ENCODE assay signal across 10 mouse cellular contexts in the genomic region with DNA sequence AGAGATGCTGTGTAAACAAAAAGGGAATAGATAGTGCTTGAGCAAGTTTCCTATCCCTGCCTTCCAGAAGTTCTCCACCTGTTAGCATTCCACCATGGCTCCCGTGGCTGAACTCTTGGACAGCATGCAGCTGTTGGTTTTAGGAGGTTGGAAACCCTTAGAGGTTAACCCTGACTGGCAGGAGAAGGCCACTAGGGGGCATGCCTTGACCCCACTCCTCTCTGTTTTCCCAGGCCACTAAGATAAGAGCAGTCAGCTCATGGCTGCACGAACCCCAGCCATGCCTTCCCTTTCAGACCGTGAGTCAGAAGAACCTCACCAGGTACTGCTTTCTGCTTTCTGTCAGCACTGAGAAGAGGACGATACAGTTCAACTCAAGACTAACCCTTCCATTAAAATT. TPM values are rescaled to one million over a fixed set of nuclear protein-coding genes. Genes with fewer than 3 reads are reported as not detected.
A peak's percentile ranks its signal among the peaks of the same experiment; 100 is the strongest.
DNase-seq lines count a peak whose midpoint lies in the region; ATAC-seq and TF ChIP-seq lines count a peak whose summit lies in the region.
"Had no signal": no experiment of that assay in that cellular context is flagged by ENCODE, and none has a peak within 500 bp of the region (broad histone marks: within the 10 kb centered on the region; RNA-seq: fewer than 3 reads in every experiment).

No protein-coding gene starts in this region.

- in situ Hi-C loops in CH12.LX (cut with MboI; ENCODE audit: low pct_ligation_motif_present, low pct_unique_long_range_greater_than_20kb, low sequenced_read_pairs): no loop called here

- no peak overlapping the region for H3K27ac ChIP-seq in CH12.LX (ENCODE audit: insufficient read depth, low read depth)
- H3K27ac ChIP-seq: heart, embryonic 15.5 days had no signal

- H3K36me3 ChIP-seq in CH12.LX (replicated peaks in 1 of 2; ENCODE audit: control insufficient read depth in 1 of 2, insufficient read depth in 1 of 2, low read length in 1 of 2): peaks cover 28 to 46% of the 10 kb centered on the region in 2 experiments

- TF ChIP-seq EP300 in CH12.LX (IDR thresholded peaks at IDR 0.05; ENCODE audit: low read length): no peak

- no peak for TF ChIP-seq POLR2A in CH12.LX (IDR thresholded peaks at IDR 0.05; ENCODE audit: low read depth, low read length)
- no peak for TF ChIP-seq POLR2A in lung, adult 2 months (IDR thresholded peaks at IDR 0.05; ENCODE audit: borderline replicate concordance, extremely low read depth, low read depth, low read length)

- no peaks in the 10 kb centered on the region for H3K4me1 ChIP-seq in CH12.LX (ENCODE audit: control insufficient read depth in 1 of 2, insufficient read depth in 2 of 2)
- H3K4me1 ChIP-seq in lung, adult 2 months (ENCODE audit: control insufficient read depth, insufficient read depth, low read length): no peaks in the 10 kb centered on the region; the same call in 1 of the 2 replicates

- TF ChIP-seq RAD21 in CH12.LX (IDR thresholded peaks at IDR 0.05; ENCODE audit: low read depth, low read length): peak; percentile 41

- peak; percentile 48; the same call in 1 of the 2 replicates for ATAC-seq in common myeloid progenitor, adult 5-6 weeks (replicated peaks; ENCODE audit: low read depth, poor library complexity, severe bottlenecking)

- TF ChIP-seq CTCF in CH12.LX (conservative IDR thresholded peaks at IDR 0.05 in 1 of 2, IDR thresholded peaks at IDR 0.05 in 1 of 2; ENCODE audit: low read depth in 2 of 2, low read length in 2 of 2): peak; percentile 36 to 72; a peak in 2 of 4 replicates
- TF ChIP-seq CTCF in lung, adult 2 months (IDR thresholded peaks at IDR 0.05; ENCODE audit: insufficient read depth, low read length): peak; percentile 40

- 60% methylated on average over 4 of the region's 4 CpGs for WGBS in lung, adult 2 months

- H3K4me3 ChIP-seq in CH12.LX (replicated peaks in 1 of 3; ENCODE audit: low read depth in 2 of 3, low read length in 2 of 3, poor library complexity in 1 of 3): no peak overlapping the region
- no peak overlapping the region for H3K4me3 ChIP-seq in lung, adult 2 months (replicated peaks; ENCODE audit: extremely low read depth, low read depth, low read length)
- H3K4me3 ChIP-seq: heart, embryonic 15.5 days had no signal

- H3K4me2 ChIP-seq in CH12.LX (ENCODE audit: insufficient read depth, low read depth, poor library complexity, severe bottlenecking): no peak overlapping the region
- H3K4me2 ChIP-seq: heart, embryonic 15.5 days had no signal

- H3K79me2 ChIP-seq in CH12.LX (replicated peaks; ENCODE audit: control insufficient read depth, extremely low read depth, insufficient read depth, poor library complexity, severe bottlenecking): no peaks in the 10 kb centered on the region

- H3K9ac ChIP-seq in CH12.LX (ENCODE audit: insufficient read depth, low read depth): no peak overlapping the region
- H3K9ac ChIP-seq: heart, embryonic 15.5 days had no signal

- no peaks in the 10 kb centered on the region for H3K27me3 ChIP-seq in CH12.LX (replicated peaks)
- H3K27me3 ChIP-seq: heart, embryonic 15.5 days had no signal

- peak; percentile 86 for DNase-seq in heart, adult 11 months
- DNase-seq in heart, postnatal 10 days: no peak
- peak; percentile 29 for DNase-seq in CH12.LX (ENCODE audit: extremely low read depth)
- DNase-seq in lung, adult 2 months: no peak
- no peak for DNase-seq in spleen, adult 12 weeks (ENCODE audit: low spot score)
- DNase-seq in left cerebral cortex, postnatal 25 days (ENCODE audit: low spot score in 2 of 2): no peak
- DNase-seq in heart, postnatal 36 days: no peak
- DNase-seq: adrenal gland, adult 8-10 months had no signal

- no peaks in the 10 kb centered on the region for H3K9me3 ChIP-seq in CH12.LX (replicated peaks; ENCODE audit: low read length)
- H3K9me3 ChIP-seq: heart, embryonic 15.5 days had no signal

- intact Hi-C loops in heart, postnatal 10 days (cut with DNase I): loop anchor here (5.0 kb wide), 1 partner anchor 208 kb away; no protein-coding TSS in a partner anchor
- intact Hi-C loops in left cerebral cortex, postnatal 25 days (cut with DNase I): loop anchor here (10.0 kb wide), 1 partner anchor 215 kb away; no protein-coding TSS in a partner anchor
- intact Hi-C loops in heart, postnatal 36 days (cut with DNase I): loop anchor here (10.0 kb wide), 1 partner anchor 225 kb away; no protein-coding TSS in a partner anchor

- dilution Hi-C loops in CH12.LX (cut with MboI; ENCODE audit: extremely low pct_ligation_motif_present, extremely low pct_unique_long_range_greater_than_20kb, low sequenced_read_pairs): no loop called here

TF ChIP-seq in CH12.LX, 34 proteins besides CTCF, POLR2A, EP300 and RAD21:
- TF ChIP-seq MAX (IDR thresholded peaks at IDR 0.05; ENCODE audit: low read length) (no peak), SMC3 (IDR thresholded peaks at IDR 0.05; ENCODE audit: low read depth, low read length) (peak; percentile 62)

RNA-seq across cellular contexts. Expression of a gene that starts 30.8 kb away (rescaled TPM):
- total RNA-seq in heart, postnatal 10 days (2021): 10 to 100 TPM; 24.5 to 25.9 TPM
- 29.5 and 30.6 TPM in 2 replicates for total RNA-seq in CH12.LX (2012; rRNA removed)
- total RNA-seq in CH12.LX (2014; rRNA removed): 35.5 and 35.9 TPM in 2 replicates
- polyA plus RNA-seq in CH12.LX (2012; ENCODE audit: insufficient read length, low read depth): 35.7 and 36.6 TPM in 2 replicates
- 76.9 and 81.0 TPM in 2 replicates for total RNA-seq in common myeloid progenitor, adult 5-6 weeks (2017)
- polyA plus RNA-seq in lung, adult 2 months (2012; rRNA removed): 10.0 and 11.9 TPM in 2 replicates
- 10 to 100 TPM; 26.1 to 28.2 TPM for total RNA-seq in left cerebral cortex, postnatal 25 days (2021)
- total RNA-seq in heart, postnatal 36 days (2021): 10 to 100 TPM; 27.3 to 29.8 TPM

RNA-seq across cellular contexts. Expression of a gene that starts 55.0 kb away (rescaled TPM):
- total RNA-seq in heart, postnatal 10 days (2021): not detected
- total RNA-seq in CH12.LX (2012; rRNA removed) (not detected in 2 replicates), CH12.LX (2014; rRNA removed) (not detected in 2 replicates)
- polyA plus RNA-seq in CH12.LX (2012; ENCODE audit: insufficient read length, low read depth): not detected in 2 replicates
- not detected in 2 replicates for total RNA-seq in common myeloid progenitor, adult 5-6 weeks (2017)
- polyA plus RNA-seq in lung, adult 2 months (2012; rRNA removed): 0.25 and 1.0 TPM in 2 replicates
- total RNA-seq in left cerebral cortex, postnatal 25 days (2021): 100 to 1,000 TPM; 177 to 186 TPM
- not detected for total RNA-seq in heart, postnatal 36 days (2021)

Comparison
In these comparisons a context has a peak if more than half of its experiments do, and no peak if none do; other contexts are left out.
1. DNase-seq: peak in heart, adult 11 months (single experiment) and CH12.LX (single experiment); none in heart, postnatal 10 days (0 of 2), lung, adult 2 months (single experiment), spleen, adult 12 weeks (single experiment), left cerebral cortex, postnatal 25 days (0 of 2) and heart, postnatal 36 days (0 of 2).
2. RNA of a gene that starts 55.0 kb away (total RNA-seq): 177 to 186 TPM in left cerebral cortex, postnatal 25 days; not detected in heart, postnatal 10 days, not detected in CH12.LX, not detected in common myeloid progenitor, adult 5-6 weeks and not detected in heart, postnatal 36 days; every median in the first group is over 100 times any median in the second.